Mouse (Mus musculus) liver, embryonic 15.5 days (tissue): ENCODE measurements around the gene Tead4. TPM values are rescaled to one million over a fixed set of nuclear protein-coding genes. Genes with fewer than 3 reads are reported as not detected.
A peak's percentile ranks its signal among the peaks of the same experiment; 100 is the strongest.

ENCODE experiments used
- ATAC-seq: fragments of 200-750 bp; cut with Nextera tagmentation; 2 replicates; pipeline ENCODE4 v1.8.0; 2017; ENCODE audit warnings: moderate number of reproducible peaks, mild to moderate bottlenecking, moderate library complexity; ENCODE audit not compliant: insufficient read depth
- H3K27ac ChIP-seq: fragments of 300-500 bp; sonication (generic); replicated peaks from 2 replicates; pipeline ENCODE4 v1.5.1; 2015; ENCODE audit warnings: mild to moderate bottlenecking, inconsistent platforms
- H3K27me3 ChIP-seq: fragments of 300-500 bp; sonication (generic); 2 replicates; pipeline ENCODE4 v1.6.1; 2015; ENCODE audit warnings: mild to moderate bottlenecking, inconsistent platforms
- H3K36me3 ChIP-seq: fragments of 300-500 bp; sonication (generic); replicated peaks from 2 replicates; pipeline ENCODE4 v1.6.1; 2015; ENCODE audit warnings: moderate library complexity, mild to moderate bottlenecking, inconsistent platforms
- H3K4me1 ChIP-seq: fragments of 300-500 bp; sonication (generic); replicated peaks from 2 replicates; pipeline ENCODE4 v1.6.1; 2015; ENCODE audit warnings: inconsistent platforms
- H3K4me2 ChIP-seq: fragments of 300-500 bp; sonication (generic); 2 replicates; pipeline ENCODE4 v1.6.1; 2015; ENCODE audit warnings: moderate library complexity, mild to moderate bottlenecking, inconsistent platforms
- H3K4me3 ChIP-seq: fragments of 300-500 bp; sonication (generic); replicated peaks from 2 replicates; pipeline ENCODE4 v1.5.1; 2015; ENCODE audit warnings: mild to moderate bottlenecking, inconsistent platforms
- H3K9ac ChIP-seq: fragments of 300-500 bp; sonication (generic); 2 replicates; pipeline ENCODE4 v1.6.1; 2015; ENCODE audit warnings: moderate library complexity, mild to moderate bottlenecking, inconsistent platforms
- H3K9me3 ChIP-seq: fragments of 300-500 bp; sonication (generic); replicated peaks from 2 replicates; pipeline ENCODE4 v1.6.1; 2016; ENCODE audit warnings: inconsistent platforms
- WGBS: fragments of 180-500 bp; shearing (Covaris S2); methylation state at CpG from one replicate; pipeline ENCODE4 v1.1.7; 2015; ENCODE audit warnings: mixed read lengths; ENCODE audit not compliant: insufficient replicate concordance; 5-methylcytosine and 5-hydroxymethylcytosine counted together
- polyA plus RNA-seq: library from polyadenylated mRNA; unstranded; fragments of >200 nt; fragmentation: Nextera tagmentation; extraction: Ambion mirVana; gene quantifications from 2 replicates; pipeline ENCODE4 v1.2.1, GENCODE M21; 2015

The Tead4 gene
- 0.55 and 0.56 TPM in 2 replicates for polyA plus RNA-seq

DNA sequence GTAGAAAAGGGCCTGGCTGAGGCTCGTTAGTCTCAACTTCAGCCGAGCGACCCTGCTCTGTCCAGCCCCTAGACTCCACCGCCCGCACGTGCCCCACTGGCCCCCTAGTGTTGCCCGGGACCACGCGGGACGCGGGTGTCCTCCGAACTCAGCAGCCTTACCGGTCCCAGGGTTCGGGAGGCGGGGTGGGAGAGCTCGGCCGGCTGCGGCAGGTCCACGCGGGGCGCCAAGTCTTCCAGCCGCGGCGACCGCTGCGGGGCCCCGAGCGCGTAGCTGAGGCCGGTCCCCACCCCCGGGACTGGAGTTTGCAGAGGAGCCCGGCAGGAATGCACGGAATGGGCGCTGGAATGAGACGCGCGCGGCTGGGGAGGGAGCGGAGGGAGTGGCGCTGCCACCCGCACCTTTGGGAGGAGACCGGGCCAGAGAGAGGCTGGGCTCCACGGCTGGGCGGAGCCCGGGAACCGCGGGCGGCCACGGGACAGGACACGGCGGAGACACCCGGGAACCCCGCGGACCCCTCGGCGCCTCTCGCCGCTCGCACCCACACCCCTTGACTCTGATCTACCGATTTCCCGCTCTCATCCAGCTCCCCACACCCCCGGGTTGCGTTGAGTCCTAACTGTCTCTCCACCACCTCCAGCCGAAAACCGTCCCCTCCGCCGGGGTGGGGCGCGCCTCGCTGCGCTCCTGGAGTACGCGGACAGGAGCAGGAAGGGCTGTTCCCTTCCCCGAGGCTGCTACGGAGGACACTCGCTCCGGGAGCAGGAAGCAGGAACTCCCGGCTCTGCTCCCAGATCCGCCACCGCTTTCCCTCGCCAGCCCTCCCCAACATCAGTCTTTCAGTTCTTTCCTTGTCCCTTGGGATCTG, at the start of gene Tead4:
Gene Tead4 (minus strand): TSS at position 690 of the 868 bp plus-strand sequence.
- Histone ChIP-seq H3K9ac (peak within 1 kb of the TSS; percentile 30), H3K4me2 (peak within 1 kb of the TSS; percentile 67), H3K36me3 (no peaks in the 10 kb centered on the region), H3K27ac (no peak within 1 kb of the TSS), H3K4me1 (no peaks in the 10 kb centered on the region), H3K27me3 (peaks cover 59% of the 10 kb centered on the region), H3K9me3 (no peaks in the 10 kb centered on the region), H3K4me3 (peak within 1 kb of the TSS; percentile 55)
- under 1% methylated on average over 66 of the region's 81 CpGs for WGBS
- peak; percentile 67 for ATAC-seq

DNA sequence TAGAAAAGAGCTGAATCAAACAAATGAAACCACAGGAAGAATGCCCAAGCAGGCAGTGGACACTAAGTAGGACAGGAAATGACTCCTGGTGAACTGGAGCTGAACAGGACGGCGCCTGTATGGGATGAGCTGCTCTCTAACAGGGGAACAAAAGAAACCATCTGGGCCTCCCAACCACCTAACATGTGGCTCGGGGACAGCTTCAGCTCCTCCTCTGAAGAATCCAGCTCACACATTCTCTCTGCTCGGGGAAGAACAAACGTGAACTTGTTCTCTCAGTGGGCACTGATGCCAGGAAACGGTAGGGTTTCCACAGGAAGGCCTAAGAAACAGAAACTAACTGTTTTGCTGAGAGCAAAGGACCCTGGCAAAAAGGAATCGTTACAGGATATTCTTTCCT, 49.1 kb upstream of the Tead4 start:
- Histone ChIP-seq H3K4me3 (no peak overlapping the region), H3K27me3 (peaks cover 12% of the 10 kb centered on the region), H3K4me1 (peaks cover 11% of the 10 kb centered on the region; the same call in 1 of the 2 replicates), H3K4me2 (no peak overlapping the region), H3K36me3 (no peaks in the 10 kb centered on the region), H3K9ac (no peak overlapping the region), H3K9me3 (no peaks in the 10 kb centered on the region), H3K27ac (no peak overlapping the region)
- 43% methylated on average over 7 of the region's 7 CpGs for WGBS
- ATAC-seq, result no peak

- Histone ChIP-seq H3K9ac (no peak overlapping the region), H3K4me1 (0 out of 2 replicates have a peak, but pooled peaks cover 4% of the 10 kb centered on the region), H3K27me3 (no peaks in the 10 kb centered on the region), H3K36me3 (no peaks in the 10 kb centered on the region), H3K27ac (no peak overlapping the region), H3K4me2 (no peak overlapping the region), H3K4me3 (no peak overlapping the region), H3K9me3 (no peaks in the 10 kb centered on the region)
- no peak for ATAC-seq
- 64% methylated on average over 6 of the region's 6 CpGs for WGBS
Observed at GRCm38 (mm10) chr6:128346782-128347181, 46.2 kb upstream of the Tead4 start.

- Histone ChIP-seq H3K9me3 (no peaks in the 10 kb centered on the region), H3K36me3 (no peaks in the 10 kb centered on the region), H3K27ac (no peak overlapping the region), H3K27me3 (no peaks in the 10 kb centered on the region), H3K4me2 (no peak overlapping the region), H3K9ac (no peak overlapping the region), H3K4me1 (0 out of 2 replicates have a peak, but pooled peaks cover 4% of the 10 kb centered on the region), H3K4me3 (no peak overlapping the region)
- ATAC-seq, result no peak
- WGBS, result 16% methylated on average over 10 of the region's 10 CpGs
Observed at GRCm38 (mm10) chr6:128345623-128346022, 45.0 kb upstream of the Tead4 start.

- H3K9me3 ChIP-seq, result no peaks in the 10 kb centered on the region
- no peak for ATAC-seq
- no peak overlapping the region for H3K27ac ChIP-seq
- 78% methylated on average over 11 of the region's 11 CpGs for WGBS
- H3K4me1 ChIP-seq, result 0 out of 2 replicates have a peak, but pooled peaks cover 2% of the 10 kb centered on the region
- no peaks in the 10 kb centered on the region for H3K27me3 ChIP-seq
- H3K9ac ChIP-seq, result no peak overlapping the region
- no peaks in the 10 kb centered on the region for H3K36me3 ChIP-seq
- H3K4me2 ChIP-seq, result no peak overlapping the region
- no peak overlapping the region for H3K4me3 ChIP-seq
Observed at GRCm38 (mm10) chr6:128341956-128342723, 41.5 kb upstream of the Tead4 start.

DNA sequence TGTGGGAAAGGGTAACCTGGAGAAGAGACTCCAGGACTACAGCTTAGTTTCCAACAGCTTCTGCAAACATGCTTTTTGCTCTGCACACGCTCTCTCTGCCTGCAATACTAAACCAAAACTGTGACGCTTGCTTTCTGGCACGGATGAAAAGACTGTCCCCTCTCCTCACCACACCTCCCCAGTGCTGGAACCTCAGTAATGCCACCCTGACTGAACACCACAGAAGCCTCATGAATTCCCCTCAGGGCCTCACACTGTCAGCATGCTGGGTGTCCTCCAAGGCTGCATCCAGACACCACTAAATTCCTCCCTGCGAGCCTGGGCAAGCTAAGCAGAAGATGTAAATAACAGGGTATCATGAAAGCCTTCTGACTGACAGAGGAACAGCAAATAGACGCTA, 38.3 kb upstream of the Tead4 start:
- Histone ChIP-seq H3K27me3 (no peaks in the 10 kb centered on the region), H3K9ac (no peak overlapping the region), H3K9me3 (no peaks in the 10 kb centered on the region), H3K4me2 (no peak overlapping the region), H3K4me1 (peaks cover 12% of the 10 kb centered on the region), H3K4me3 (no peak overlapping the region), H3K27ac (no peak overlapping the region), H3K36me3 (no peaks in the 10 kb centered on the region)
- 46% methylated on average over 5 of the region's 5 CpGs for WGBS
- no peak for ATAC-seq

GRCm38 (mm10) chr6:128337467-128337866, 36.8 kb upstream of the Tead4 start:
- Histone ChIP-seq H3K9ac (no peak overlapping the region), H3K4me1 (peaks cover 21% of the 10 kb centered on the region), H3K36me3 (no peaks in the 10 kb centered on the region), H3K4me3 (no peak overlapping the region), H3K4me2 (no peak overlapping the region), H3K9me3 (no peaks in the 10 kb centered on the region), H3K27me3 (no peaks in the 10 kb centered on the region), H3K27ac (no peak overlapping the region)
- ATAC-seq, result no peak
- WGBS, result 64% methylated on average over 7 of the region's 7 CpGs

GRCm38 (mm10) chr6:128334397-128335124, 33.9 kb upstream of the Tead4 start:
- ATAC-seq, result no peak

DNA sequence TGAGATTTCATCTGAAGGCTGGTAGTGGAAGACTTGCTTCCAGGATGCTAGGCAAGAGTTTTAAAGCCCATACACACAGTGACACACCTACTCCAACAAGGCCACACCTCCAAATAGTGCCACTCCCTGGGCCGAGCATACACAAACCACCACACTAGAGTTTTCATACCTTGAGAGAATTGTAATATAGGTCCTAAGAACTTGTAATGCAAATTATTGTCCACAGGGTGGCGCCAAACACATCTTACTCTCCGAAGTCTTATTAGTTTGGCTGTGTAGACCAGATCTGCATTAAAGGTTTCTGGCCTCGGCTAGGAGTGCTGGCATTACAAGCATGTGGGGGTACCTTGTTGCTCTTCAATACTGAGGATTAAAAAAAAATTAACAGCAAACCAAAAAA, 17.7 kb upstream of the Tead4 start:
- 7% methylated on average over 4 of the region's 4 CpGs for WGBS
- Histone ChIP-seq H3K4me1 (no peaks in the 10 kb centered on the region), H3K4me2 (no peak overlapping the region), H3K36me3 (no peaks in the 10 kb centered on the region), H3K27ac (no peak overlapping the region), H3K27me3 (no peaks in the 10 kb centered on the region), H3K9ac (no peak overlapping the region), H3K9me3 (no peaks in the 10 kb centered on the region), H3K4me3 (no peak overlapping the region)
- no peak for ATAC-seq

More at GRCm38 (mm10) chr6:128334397-128335124, 33.9 kb upstream of the Tead4 start:
- Histone ChIP-seq H3K9me3 (no peaks in the 10 kb centered on the region), H3K4me3 (no peak overlapping the region), H3K27ac (no peak overlapping the region), H3K27me3 (no peaks in the 10 kb centered on the region), H3K4me1 (peaks cover 21% of the 10 kb centered on the region), H3K36me3 (no peaks in the 10 kb centered on the region), H3K4me2 (no peak overlapping the region), H3K9ac (no peak overlapping the region)
- WGBS, result 18% methylated on average over 12 of the region's 12 CpGs

- Histone ChIP-seq H3K27me3 (no peaks in the 10 kb centered on the region), H3K27ac (no peak overlapping the region), H3K4me2 (no peak overlapping the region), H3K4me3 (no peak overlapping the region), H3K9me3 (no peaks in the 10 kb centered on the region), H3K9ac (no peak overlapping the region), H3K4me1 (no peaks in the 10 kb centered on the region), H3K36me3 (no peaks in the 10 kb centered on the region)
- no peak for ATAC-seq
- WGBS, result 67% methylated on average over 8 of the region's 8 CpGs
Observed at GRCm38 (mm10) chr6:128315597-128315996, 15.0 kb upstream of the Tead4 start.

DNA sequence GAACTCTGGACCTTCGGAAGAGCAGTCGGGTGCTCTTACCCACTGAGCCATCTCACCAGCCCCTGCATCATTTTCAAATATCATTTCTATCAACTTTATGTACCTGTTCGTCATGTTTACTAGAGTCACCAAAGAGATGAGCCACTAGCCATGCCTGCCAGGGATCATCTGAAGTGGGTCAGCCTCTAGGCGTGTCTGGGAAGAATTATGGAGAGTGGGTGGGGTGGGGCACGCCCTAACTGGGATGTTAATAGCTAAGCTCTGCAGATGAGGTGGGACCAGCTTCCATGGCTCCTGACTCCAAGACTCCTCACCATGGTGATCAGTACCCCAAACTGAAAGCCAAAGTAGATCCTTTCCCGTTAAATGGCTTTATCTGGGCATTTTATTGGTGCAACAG, 14.2 kb upstream of the Tead4 start:
- 69% methylated on average over 6 of the region's 6 CpGs for WGBS

More for the DNA sequence above, 14.2 kb upstream of the Tead4 start:
- H3K36me3 ChIP-seq, result no peaks in the 10 kb centered on the region
- no peaks in the 10 kb centered on the region for H3K4me1 ChIP-seq
- H3K27ac ChIP-seq, result no peak overlapping the region
- no peak overlapping the region for H3K9ac ChIP-seq
- no peaks in the 10 kb centered on the region for H3K9me3 ChIP-seq
- no peak overlapping the region for H3K4me2 ChIP-seq
- no peaks in the 10 kb centered on the region for H3K27me3 ChIP-seq
- ATAC-seq, result no peak
- H3K4me3 ChIP-seq, result no peak overlapping the region
